Mouse (Mus musculus): ENCODE measurements at regions not wholly inside any gene's neighbourhood (a gene's known extent, or its start where the extent isn't known, plus 50 kb on each side); places are given as distances from the start of the nearest gene placed in this dataset.

DNA sequence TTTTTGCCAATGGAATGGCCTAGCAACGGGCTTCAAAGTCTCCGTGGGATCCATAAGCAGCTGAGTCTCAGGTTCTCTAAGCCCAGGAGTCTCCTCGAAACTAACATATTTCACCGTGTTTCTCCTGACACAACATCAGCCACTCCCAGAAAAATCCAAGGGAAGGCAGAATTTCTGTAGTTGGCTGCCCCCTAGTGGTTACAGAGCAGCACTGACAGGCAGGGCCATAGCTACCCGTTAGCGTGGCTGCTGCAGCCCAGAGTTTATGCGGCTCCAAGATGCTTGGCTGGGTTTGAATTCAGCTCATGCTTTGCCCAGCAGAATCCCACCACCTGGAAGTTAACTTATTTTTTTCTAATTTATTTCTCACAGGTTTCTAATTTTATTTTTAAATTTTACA, 140.9 kb upstream of the Tmem164 start:
- peak; percentile 22 for DNase-seq (ENCODE audit: low spot score)

DNA sequence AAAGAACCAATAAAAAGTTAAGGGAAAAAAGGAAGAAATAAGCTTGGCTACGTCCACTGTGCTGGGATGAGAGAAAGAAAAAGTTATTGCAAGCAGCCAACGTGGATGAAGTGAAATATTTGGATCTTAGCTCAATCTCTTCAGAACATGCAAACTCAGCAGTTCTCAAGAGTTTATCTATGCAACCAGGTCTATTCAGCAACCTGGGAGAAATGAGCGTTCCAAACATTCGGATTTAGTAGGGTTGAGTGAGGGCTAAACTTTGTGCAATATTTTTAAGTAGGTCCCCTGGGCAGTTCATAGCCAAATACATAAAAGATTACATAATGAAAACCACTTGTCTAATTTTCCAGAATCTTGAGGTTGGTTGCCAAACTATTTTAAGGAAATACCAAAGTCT, 129.0 kb upstream of the Tmem164 start:
- no peak for DNase-seq (ENCODE audit: low spot score)

DNA sequence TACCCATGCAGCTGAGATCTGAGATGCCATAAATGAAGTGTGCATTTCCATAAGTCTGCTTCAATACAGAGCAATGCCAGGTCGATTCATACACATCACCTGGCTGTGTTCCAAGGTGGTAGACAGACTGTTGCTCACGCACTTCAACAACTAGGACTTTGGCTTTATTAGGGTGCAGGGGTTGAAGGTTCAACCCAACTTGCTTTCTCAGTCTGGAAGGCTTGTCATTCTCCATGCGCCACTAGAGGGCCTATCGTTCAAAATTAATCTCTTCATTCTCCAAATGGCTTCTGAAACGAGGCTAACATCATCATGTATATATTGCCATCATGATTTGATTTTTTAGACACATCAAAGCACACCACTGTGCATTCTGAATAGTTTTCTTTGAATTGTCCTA, 127.0 kb upstream of the Tmem164 start:
- no peak for DNase-seq (ENCODE audit: low spot score)

DNA sequence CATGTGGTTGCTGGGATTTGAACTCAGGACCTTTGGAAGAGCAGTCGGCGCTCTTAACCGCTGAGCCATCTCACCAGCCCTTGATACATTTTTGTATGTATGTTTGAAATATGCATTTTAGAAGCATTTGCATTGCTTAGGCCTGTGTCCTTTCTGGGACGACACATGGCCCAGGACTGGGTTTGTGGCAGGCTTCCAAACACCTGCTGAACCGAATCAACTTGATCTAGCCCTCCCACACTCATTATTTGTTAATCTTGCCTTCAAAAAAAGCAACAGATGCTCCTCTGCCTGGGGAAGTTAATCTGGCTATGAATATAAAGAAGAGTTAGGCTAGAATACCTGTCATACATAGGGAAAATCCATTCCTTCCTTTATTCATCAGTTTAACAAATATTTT, 123.7 kb upstream of the Tmem164 start:
- no peak for DNase-seq (ENCODE audit: low spot score)

DNA sequence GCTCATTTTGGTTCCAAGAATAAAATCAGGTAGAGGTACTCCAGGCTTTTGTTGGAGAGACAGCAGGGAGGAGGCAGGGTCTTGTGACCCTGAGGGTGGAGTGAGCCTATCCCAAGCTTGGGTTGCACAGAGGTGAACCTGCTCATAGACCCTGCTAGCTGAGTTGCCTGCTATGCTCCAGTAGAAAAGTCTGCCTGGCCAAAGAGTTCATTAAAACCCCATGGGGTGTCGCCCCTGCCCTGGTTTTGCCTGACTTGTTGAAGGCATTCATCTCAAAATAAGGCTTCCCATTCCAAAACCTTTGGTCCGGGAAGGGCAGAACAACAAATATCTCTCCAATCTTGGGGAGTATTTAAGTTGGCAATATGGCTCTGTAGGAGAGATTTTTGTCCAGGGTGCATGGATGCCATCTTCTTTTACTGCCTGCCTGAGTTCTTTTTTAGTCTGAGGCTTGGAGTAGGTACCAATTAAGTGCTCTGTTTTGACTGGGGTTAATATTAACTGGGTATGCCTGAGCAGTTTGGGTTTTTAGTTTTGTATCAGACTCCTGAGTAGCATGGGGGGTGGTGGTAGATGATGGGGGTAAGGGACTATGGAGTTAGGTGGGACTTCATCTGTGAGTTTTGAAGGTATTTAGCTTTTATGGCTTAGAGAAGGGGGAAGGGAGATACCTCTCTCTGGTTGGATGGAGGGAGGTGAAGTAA, 120.8 kb upstream of the Tmem164 start:
- DNase-seq (ENCODE audit: low spot score) = no peak

DNA sequence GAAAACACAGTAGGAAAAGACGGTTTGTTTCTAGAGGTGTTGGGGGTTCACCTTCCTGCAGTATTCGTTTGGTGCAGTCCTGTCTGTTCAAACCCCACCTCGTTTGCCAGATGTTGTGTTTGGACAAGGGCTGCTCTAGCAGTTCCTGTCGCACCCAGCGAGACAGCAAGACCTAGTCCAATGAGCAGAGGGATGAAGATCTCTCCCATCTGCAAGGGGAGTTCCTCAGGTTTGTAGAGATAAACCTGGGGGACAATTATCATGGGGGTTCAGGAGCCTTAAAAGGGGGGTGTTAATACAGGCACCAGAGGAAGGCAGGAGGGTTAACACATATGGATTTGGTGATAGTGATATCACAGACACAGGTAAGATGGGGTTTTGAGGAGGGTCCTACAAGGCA, 119.4 kb upstream of the Tmem164 start:
- DNase-seq (ENCODE audit: low spot score) = no peak

DNA sequence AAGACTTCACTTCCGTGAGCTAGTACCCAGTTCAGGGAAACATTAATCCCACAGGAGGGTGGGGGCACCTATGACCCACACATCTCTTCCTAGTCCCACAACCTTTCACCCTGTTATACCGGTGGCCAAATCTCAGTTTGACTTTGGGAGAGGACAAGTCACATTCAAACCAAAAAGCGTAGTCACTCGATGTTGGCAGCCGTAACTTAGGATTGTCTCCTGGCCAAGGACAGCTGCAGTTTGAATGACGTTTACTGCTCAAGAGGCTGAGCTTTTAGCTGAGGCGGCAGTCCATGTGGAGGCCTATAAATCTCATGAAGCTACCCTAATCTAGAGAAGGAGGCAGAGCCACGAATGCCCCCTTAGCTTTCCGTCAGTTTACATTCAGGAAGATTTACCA, 117.0 kb upstream of the Tmem164 start:
- no peak for DNase-seq (ENCODE audit: low spot score)

DNA sequence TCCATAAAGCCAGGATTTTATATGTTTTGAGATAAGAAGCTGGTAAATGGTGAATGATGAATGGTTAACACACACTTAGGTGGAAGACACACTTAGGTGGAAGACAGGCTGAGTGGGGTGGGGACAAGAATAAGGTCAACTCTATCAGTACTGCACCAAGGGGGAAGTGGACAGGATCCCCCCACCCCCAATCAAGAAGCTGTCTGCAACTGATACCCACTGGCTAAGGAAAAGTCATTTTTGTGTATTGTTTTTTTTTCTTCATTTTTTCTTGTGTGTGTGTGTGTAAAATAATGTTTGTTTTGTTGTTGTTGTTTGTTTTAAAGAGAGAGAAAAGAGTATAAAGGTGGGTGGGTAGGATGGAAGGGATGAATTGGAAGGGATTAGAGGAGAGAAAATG, 109.4 kb upstream of the Tmem164 start:
- DNase-seq (ENCODE audit: low spot score) = no peak

DNA sequence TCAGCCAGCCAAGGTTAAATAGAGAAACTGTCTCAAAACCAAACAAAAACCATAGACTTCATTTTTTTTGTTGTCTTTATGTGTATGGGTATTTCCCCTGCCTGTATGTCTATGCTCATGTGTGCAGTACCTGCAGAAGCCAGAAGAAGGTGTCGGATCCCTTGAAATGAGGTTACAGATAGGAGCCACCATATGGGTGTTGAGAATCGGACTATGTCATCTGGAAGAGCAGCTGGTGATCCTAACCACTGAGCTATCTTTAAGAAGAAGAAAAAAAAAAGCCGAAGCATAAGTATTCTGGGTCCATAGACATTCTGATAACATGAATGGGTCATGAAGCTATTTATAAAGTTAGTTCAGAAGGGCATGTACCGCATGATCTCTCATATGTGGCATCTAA, 107.2 kb upstream of the Tmem164 start:
- DNase-seq (ENCODE audit: low spot score) = no peak

DNA sequence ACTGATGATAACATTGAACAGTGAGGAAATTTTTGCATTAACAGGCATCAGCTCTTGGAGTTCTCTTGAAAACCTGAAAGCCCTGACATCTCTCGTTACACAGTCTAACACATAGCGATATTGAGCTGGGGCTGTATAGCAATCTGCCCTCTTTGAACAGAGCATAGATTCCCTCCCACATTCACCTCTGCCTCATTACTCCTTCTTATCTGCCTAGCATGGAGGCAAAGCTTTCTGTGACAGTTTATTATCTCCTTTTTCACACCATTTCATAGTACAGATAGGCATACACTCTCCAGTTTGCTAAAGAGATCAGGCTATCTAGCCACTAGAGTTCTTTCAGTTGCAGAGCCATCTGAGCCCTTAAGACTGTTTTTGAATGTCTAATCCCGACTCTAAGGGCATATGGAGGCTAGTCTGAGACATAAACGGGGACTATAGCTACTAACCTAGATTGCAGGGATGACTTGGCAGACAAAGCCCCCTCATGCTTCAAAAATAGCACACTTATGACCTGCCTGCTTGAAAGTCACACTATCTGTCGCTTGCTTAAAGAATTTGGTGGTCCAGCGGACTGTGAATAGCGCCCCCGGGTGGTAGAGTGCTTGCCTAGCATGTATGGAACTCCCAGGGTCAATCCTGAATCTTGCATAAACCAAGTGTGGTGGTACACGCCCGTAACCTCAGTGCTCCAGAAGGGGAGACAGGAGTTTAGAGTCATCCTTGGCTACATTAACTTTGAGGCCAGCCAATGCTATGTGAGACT, 106.1 kb upstream of the Tmem164 start:
- DNase-seq (ENCODE audit: low spot score) = no peak

DNA sequence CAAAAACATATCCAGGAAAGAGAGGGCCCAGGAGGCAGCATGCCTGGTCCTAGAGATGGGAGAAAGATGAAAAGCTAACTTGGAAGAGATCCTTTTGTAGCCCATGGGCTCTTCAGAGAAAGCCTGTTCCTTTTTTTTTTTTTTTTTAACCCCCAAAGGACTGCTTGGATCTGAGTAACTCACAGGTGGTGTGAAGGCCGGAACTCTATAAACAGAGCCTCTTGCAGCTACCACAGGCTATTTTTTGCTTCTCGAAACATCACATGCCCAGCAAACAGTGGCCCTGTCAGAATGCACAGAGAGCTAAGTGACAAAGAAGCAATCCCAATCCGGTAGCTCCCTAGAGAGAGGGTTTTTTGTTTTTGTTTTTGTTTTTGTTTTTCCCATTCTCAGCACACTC, 105.1 kb upstream of the Tmem164 start:
- no peak for DNase-seq (ENCODE audit: low spot score)

DNA sequence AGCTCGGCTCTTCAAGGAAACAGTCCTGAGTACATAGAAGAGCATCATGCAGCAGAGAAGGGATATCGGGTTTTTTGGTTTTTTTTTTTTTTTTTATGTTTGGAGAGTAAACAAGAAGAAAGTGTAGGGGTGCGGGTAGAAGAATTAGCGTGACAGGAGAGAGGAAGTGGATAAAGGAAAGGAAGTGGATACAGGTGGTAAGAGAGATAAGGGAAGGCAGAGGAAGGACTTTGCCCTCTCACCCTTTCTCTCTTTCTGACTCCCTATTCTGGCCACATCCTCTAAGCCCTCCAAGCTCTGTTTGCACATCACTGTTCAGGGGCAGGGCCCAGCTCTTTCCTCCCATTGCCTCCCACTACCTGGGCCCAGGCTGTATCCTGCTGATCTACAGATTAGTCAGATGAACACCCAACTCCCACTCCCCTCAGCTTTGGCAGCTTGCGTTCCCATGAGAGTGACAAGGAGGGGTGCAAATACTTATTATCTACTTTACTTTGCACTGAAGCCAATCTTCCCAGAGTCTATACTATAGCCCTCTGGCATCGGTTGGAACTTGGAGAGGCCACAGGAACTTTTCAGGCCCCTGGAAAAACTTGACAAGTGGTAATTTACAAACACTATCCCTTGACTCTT, 103.6 kb upstream of the Tmem164 start:
- no peak for DNase-seq (ENCODE audit: low spot score)

DNA sequence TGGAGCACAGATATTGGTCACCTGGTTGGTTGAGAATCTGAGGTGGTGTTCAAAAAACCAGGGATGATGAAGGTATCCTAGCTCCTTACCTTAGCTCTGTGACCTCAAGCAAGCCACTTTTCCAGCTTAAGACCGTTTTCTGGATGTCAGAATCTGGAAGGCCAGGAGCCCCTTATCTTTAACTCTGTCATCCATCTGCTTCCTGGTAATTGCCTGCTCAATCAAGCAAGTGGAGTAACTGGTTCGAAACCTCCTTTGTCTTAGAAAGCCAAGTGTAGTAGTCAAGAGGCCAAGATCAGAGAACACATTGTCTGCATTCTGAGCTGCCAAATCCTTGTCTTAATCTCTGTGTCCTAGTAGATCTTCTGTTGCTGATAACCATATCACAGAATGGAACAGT, 95.9 kb upstream of the Tmem164 start:
- no peak for DNase-seq (ENCODE audit: low spot score)

DNA sequence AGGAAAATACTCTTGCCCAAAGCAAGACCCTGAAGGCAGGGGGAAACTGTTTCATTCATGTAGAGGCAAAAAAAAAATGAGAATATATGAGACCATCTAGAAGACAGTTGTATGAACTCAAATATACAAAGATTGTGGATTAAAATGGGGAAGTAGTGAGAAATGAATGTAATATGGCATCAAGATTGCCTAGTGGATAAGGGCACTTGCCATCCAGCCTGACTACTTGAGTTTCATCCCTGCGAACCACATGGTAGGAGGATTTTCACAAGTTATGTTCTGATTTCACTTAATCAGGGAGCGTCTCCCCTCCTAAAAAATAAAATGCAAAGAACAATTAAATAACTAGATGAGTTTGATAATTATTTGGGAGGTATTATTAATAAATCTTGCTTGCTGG, 81.8 kb upstream of the Tmem164 start:
- no peak for DNase-seq (ENCODE audit: low spot score)

DNA sequence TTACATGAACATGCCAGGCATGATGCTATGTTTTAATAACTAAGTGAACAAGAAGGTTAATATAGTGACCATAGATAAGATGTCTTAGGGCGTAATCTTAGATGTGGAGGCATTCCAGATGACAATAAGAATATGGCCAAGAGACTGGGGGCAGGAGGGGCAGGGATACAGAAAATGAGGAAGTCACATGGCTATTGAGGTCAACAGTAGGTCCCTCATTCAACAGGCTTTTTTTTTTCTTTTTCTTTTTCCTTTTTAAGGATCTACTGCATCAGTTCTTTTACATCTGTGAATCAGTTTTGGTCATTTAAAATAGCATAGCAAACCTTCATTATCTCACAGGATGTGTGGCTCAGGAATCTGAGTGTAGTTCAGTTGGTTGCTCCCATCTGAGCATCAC, 80.4 kb upstream of the Tmem164 start:
- no peak for DNase-seq (ENCODE audit: low spot score)

DNA sequence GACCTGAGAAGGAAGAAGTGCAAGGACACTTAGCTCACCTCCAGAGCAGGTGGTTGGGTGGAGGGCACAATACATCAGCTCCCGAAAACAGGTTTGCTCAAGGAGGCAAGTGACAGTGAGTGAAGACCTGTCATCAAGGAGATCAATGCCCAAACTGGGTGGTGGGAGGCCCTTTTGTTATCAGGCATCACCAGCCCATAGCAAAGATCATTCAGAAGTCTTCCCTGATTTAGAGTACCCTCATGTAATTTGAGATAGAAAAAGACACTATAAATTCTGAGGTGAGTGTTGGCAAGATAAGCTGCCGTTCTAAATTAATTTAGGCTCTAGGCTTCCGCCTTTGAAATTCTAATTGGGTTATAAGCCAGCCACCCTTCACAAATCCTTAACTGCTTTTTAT, 76.1 kb upstream of the Tmem164 start:
- DNase-seq (ENCODE audit: low spot score) = no peak

DNA sequence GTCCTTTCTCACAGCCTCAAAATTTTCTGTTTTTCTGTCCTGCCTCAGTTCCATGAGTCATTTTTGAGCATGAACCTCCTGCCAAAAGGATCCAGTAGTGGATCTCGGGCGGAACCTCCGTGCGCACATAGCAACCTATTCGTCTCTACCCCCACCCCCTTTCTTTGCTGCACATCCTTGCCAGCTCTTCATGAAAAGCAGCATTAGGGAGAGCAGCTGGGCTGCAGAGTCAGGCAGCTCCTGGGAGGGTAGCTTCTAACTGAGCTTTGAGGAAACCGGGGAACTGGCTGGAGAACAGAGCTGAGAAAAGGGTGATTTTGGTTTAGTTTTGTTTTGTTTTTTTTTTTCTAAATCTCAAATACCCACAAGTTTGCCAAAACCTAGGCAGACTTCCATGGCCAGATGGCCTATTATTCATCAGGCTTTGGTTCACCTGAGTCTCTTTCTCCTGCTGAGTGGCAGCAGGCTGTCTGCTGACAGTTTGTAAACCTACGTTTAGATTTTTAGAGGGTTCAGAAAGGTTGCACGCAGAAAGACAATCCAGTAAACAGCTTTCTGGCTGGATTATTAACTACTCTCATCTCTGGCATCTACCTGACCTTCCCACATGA, 74.5 kb upstream of the Tmem164 start:
- DNase-seq (ENCODE audit: low spot score) = no peak

DNA sequence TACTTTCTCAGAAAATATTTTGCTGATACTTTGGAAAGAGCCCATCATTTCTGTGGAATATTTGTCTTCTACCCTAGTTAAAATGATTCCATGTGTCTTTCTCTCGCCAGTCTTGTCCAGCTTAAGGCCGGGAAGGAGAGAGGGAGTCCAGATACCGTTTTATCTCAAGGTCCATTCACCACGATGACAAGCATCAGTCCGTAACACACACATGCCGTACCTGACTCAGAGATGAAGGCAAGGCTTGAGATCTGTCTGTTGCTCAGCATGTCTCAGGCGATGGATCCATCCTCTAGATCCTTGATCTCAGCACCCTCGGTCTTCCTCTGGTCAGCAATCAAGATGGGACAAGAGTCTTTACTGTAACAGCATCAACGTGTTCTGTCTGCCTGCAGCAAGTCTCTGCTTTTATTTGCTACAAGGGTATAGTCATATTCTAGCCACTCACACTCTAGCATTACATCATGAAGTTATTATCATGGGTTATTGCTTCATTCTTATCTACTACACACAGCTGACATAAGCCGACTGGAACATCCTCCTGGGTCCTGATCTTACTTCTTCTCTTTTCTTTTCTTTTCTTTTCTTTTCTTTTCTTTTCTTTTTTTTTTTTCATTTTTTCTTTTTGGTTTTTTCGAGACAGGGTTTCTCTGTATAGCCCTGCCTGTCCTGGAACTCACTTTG, 64.9 kb upstream of the Tmem164 start:
- no peak for DNase-seq (ENCODE audit: low spot score)

DNA sequence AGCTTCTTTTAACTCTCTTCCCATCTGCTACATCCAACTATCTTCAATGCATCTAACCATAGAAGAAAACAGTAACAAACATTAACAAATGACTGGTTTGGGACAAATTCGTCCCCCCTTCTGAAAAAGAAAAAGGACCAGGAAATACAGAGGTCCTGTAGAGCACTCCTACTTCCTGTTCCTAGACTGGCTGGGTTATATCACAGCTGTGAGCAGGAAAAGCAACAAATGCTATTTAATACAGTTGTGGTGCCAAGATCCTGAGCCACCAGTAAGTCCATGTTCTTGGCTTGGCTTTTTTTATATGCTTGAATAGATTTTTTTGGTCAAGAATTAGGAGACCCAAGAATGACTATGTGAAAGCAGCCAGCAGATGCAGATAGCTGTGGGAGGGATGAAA, 62.8 kb upstream of the Tmem164 start:
- DNase-seq (ENCODE audit: low spot score) = no peak

DNA sequence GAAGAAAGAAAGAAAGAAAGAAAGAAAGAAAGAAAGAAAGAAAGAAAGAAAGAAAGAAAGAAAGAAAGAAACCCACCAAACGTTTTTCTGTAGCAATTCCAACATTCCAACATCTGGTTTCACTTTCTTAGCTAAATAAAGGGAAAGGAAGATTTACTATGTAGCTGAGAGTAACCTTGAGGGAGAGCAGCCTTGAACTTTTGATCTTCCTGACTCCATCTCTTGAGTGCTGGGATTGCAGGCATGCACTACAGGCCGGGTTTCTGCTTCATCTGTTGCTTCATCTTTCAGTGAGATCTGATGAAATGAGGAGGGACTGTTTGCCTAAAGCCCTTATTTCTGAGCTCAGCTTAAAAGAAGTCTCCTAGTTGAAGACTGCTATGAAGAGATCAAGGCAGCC, 57.8 kb upstream of the Tmem164 start:
- DNase-seq (ENCODE audit: low spot score) = no peak

DNA sequence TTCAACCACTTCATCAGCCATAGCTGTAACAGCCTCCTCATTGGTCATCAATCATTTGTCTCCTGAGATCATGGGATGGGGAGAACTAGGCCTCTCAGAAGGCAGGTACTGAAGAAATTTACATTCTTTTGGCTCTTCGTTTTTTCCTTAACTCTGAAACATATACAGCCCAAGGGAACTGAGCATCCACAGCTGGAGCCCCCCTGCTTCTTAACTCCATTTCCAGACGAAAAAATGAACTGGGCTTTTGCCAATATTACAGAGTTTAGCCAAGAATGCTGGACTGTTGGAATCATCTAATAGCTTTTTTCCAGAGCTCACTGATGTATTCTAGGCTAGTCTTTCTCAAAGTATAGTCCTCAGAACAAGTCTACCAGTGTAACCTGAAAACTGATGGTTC, 57.3 kb upstream of the Tmem164 start:
- DNase-seq (ENCODE audit: low spot score) = no peak

Data from T-cell, adult 2 months (primary cell).